Mouse (Mus musculus): Measurements from ENCODE around the gene Cfap221. TPM values are rescaled to one million over a fixed set of nuclear protein-coding genes. Genes with fewer than 3 reads are reported as not detected.

Gene Cfap221
- polyA plus RNA-seq (2017; shearing (Covaris generic)): not detected

DNA sequence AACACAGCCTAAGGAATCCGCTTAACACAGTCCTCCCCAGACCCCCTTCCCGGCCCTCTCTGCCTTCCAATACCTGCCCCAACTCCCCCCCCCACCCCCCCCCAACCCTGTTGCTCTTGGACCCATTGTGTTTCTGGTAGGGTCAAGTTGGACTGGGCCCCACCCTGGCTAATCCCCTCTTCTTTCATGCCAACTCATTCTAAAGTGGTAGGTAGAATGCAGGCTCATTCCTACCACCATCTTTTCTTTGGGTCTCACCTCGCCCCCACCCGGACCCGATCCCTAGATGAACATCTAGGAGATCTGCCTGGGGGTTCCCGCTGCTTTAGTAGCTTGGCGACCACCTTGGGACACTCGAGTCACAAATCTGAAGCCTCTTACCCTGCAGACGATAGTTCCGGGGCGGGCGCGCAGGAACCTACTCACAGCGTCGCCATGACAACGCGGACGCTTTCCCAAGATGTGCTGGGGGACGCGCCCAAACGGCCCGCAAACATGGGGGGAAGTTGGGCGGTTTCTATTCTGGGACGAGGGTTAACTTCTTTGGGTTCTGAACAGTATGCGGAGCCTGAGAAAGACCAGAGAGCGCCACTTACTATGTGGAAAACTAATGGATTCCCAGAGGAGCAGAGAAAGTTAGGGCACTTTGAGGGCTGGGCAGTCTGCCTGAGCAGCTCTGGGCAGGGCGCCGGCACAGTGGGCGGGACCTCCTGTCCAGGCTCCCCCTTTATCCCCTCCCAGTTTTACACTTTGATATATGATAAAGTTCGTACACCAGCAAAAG lies at the start of gene Cfap221:
Gene Cfap221 (minus strand): TSS at position 437 of the 784 bp plus-strand sequence.

DNA sequence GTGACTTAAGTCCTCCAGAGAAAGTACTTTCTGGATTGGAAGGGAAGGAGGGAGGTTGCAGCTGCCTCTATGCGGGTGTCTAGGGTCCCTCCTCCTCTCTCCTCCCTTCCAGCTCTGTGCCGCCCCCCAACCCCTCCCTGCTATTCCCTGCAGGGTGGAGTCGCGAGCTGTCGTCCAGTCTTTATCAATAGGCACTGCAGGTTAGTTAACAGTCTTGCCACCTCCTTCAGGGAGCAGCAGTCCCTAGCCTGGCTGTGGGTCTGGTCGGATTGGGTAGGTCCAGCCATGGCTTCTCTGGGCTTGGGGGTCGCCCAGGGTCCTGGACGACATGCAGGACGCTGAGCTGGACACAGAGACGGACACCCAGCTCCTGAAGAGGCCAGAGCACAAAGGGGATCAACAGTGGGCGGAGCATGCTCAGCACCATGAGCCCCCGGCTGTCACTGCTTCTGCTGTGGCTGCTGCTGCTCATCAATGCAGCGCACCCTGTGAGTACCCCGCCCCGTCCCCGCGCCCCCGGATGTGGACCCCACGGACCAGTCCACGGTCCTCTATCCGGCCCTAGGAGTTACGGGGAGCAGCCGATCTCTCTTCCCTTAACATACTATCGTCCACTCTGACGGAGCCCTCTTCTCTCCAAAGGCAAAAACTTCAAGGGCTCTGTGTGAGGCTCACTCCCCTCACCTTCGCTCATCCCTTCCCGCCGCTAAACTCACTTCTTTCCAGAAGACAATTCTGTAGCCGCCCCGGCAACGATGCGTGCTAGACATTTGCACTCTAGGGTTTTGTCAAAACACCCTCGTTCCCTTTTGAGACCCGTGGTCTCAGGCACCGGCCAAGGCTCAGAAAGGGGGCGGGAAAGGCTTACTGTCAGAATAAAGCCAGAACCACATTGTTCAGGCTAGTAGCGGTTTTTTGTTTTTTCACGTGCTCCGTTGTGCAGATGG lies 10.1 kb upstream of the Cfap221 start, which contains the start of gene Sctr:
Gene Sctr (plus strand): TSS at position 51 of the 947 bp plus-strand sequence.

DNA sequence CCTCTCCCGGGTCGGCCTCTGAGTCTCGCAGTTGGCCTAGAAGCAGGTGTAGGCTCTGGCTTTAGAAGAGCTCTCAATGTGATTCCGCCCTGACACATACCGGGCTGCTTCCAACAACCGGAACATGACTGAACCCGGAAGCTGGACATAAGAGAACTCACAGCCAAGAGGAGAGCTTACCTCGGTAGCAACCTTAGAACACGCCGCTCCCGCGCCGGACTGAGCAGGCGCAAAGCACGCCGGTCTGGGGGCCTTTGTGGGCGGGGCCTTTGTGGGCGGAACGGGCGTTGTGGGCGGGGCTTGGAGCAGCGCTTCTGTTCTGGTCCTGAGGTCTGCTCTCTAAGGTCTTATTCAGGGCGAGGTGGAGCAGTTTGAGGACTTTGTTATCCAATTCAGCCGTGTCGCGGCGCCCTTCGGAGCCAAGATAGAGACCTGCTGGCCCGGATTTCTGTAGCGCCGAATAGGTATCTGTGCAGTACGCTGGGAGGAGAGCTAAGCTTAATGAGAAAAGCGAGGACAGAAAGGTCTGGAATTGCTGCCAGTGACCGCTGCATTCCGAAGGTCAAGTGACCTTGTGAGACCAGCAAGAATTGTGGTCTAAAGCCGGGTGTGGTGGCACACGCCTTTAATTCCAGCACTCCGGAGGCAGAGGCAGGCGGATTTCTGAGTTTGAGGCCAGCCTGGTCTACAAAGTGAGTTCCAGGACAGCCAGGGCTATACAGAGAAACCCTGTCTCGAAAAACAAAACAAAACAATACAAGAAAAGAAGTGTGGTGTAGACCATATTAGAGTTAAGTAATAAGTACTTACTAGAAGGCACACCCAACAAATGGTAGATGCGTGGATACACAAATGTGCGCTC lies 83.8 kb downstream of the Cfap221 start, which contains the start of gene Tmem177:
Gene Tmem177 (minus strand): TSS at position 256 of the 862 bp plus-strand sequence.

Other genes with a start within 250 kb of the Cfap221 start
- 40.2 TPM for gene Ptpn4, start 159.6 kb downstream of the Cfap221 start, polyA plus RNA-seq (2017; shearing (Covaris generic))
- 2.9 TPM for gene Tmem177, start 84.0 kb downstream of the Cfap221 start, polyA plus RNA-seq (2017; shearing (Covaris generic))
- gene Sctr, start 9.7 kb upstream of the Cfap221 start, polyA plus RNA-seq (2017; shearing (Covaris generic)): not detected
- 3.7 TPM for gene Tmem37, start 76.8 kb upstream of the Cfap221 start, polyA plus RNA-seq (2017; shearing (Covaris generic))
- 72.5 TPM for gene Dbi, start 123.8 kb upstream of the Cfap221 start, polyA plus RNA-seq (2017; shearing (Covaris generic))
- gene 3110009E18Rik, start 124.0 kb upstream of the Cfap221 start, polyA plus RNA-seq (2017; shearing (Covaris generic)): 9.3 TPM